Mouse (Mus musculus) ovary, postnatal 36 days (tissue): Measurements from ENCODE around the gene Gtsf1l.

Source experiments
- DNase-seq: peaks from one replicate; pipeline ENCODE4 v3.0.0; 2022; ENCODE audit warnings: low spot score, mixed read lengths

Gene Gtsf1l

GRCm38 (mm10) chr2:163087728-163088127 is at the start of gene Gtsf1l:
Gene Gtsf1l (minus strand): TSS chr2:163087855.
- DNase-seq: no peak

- DNase-seq: no peak
Measured at GRCm38 (mm10) chr2:163136996-163137395, 49.3 kb upstream of the Gtsf1l start.

- DNase-seq: no peak
Measured at GRCm38 (mm10) chr2:163135931-163136330, 48.3 kb upstream of the Gtsf1l start.

- no peak for DNase-seq
Measured at GRCm38 (mm10) chr2:163132314-163132713, 44.7 kb upstream of the Gtsf1l start.

GRCm38 (mm10) chr2:163130837-163131236 is 43.2 kb upstream of the Gtsf1l start:
- DNase-seq: no peak

- no peak for DNase-seq
Measured at GRCm38 (mm10) chr2:163123496-163123895, 35.8 kb upstream of the Gtsf1l start.

- peak; percentile 56 for DNase-seq
Measured at GRCm38 (mm10) chr2:163122319-163122718, 34.7 kb upstream of the Gtsf1l start.

GRCm38 (mm10) chr2:163121353-163121660 is 33.7 kb upstream of the Gtsf1l start:
- DNase-seq: no peak

- DNase-seq: no peak
Measured at GRCm38 (mm10) chr2:163120626-163121352, 33.1 kb upstream of the Gtsf1l start.

GRCm38 (mm10) chr2:163111413-163112201 is 24.0 kb upstream of the Gtsf1l start:
- DNase-seq: no peak

- no peak for DNase-seq
Measured at GRCm38 (mm10) chr2:163110706-163111105, 23.1 kb upstream of the Gtsf1l start.

- no peak for DNase-seq
Measured at GRCm38 (mm10) chr2:163108385-163108784, 20.7 kb upstream of the Gtsf1l start.

- no peak for DNase-seq
Measured at GRCm38 (mm10) chr2:163104086-163104770, 16.6 kb upstream of the Gtsf1l start.

GRCm38 (mm10) chr2:163102900-163103653 is 15.4 kb upstream of the Gtsf1l start:
- no peak for DNase-seq

- no peak for DNase-seq
Measured at GRCm38 (mm10) chr2:163102216-163102615, 14.6 kb upstream of the Gtsf1l start.

- peak; percentile 69 for DNase-seq
Measured at GRCm38 (mm10) chr2:163101646-163102203, 14.1 kb upstream of the Gtsf1l start.

- no peak for DNase-seq
Measured at GRCm38 (mm10) chr2:163100551-163100950, 12.9 kb upstream of the Gtsf1l start.

- no peak for DNase-seq
Measured at GRCm38 (mm10) chr2:163099919-163100318, 12.3 kb upstream of the Gtsf1l start.

- no peak for DNase-seq
Measured at GRCm38 (mm10) chr2:163095784-163096183, 8.1 kb upstream of the Gtsf1l start.

- DNase-seq: no peak
Measured at GRCm38 (mm10) chr2:163094909-163095308, 7.3 kb upstream of the Gtsf1l start.

GRCm38 (mm10) chr2:163089475-163090123 is 1.9 kb upstream of the Gtsf1l start:
- no peak for DNase-seq
